Mouse (Mus musculus): ENCODE results near the gene Slc39a11.

Gene Slc39a11

GRCm38 (mm10) chr11:113458582-113459210 lies 191.2 kb downstream of the Slc39a11 start:
- DNase-seq (ENCODE audit: low read depth) = no peak

DNA sequence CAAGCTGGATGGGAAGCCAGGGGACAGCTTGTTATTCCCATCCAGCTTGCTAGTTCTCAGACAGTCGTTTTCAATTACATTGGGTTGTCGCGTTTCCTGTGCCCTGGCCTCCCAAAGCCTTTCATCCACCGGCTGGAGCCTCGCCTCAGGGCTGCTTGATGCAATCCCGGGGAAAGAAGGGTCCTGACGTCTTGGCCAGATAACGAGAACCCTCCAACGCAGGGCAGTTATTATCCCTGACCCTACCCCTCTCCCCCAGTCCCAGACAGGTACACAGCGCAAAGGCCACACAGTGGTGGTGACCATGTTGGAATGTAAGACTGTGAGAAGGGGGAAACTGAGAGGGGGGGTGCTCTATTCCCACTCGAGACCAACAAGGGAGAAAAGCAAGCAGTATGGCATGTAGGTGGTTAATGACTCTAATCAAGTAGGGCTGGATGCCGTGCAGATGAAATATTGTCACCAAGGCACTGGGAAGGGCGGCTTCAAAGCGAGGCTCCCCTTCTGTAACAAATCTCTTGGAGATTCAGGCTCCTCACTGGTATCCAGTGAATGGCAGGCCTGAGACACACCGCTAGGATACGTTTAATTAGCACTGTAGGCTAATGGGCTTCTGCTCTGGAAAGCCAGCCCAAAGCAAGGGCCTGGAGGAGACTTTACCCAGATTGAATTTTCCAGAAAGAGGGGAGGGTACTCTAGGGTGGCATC lies 196.9 kb downstream of the Slc39a11 start:
- DNase-seq (ENCODE audit: low read depth) = no peak

GRCm38 (mm10) chr11:113451301-113451700 lies 198.6 kb downstream of the Slc39a11 start:
- DNase-seq (ENCODE audit: low read depth) = peak; percentile 36

DNA sequence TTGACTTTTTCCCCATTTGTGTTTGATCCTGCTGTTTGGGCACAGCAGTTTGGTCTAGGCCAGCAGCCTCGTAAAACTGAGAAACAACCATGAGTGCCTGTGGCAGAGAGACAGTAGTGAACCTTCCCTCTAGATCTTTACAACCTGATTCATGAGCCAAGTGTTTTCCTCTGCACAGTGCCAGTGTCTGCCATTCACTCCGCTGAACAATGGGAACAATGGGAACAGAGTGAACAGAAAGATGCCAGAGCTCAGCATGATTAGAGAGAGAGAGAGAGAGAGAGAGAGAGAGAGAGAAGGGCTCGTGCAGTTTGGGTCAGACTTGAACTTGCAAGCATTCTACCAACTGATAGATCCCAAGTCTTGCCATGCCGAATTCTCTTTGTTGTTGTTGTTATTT lies 199.2 kb downstream of the Slc39a11 start:
- no peak for DNase-seq (ENCODE audit: low read depth)

DNA sequence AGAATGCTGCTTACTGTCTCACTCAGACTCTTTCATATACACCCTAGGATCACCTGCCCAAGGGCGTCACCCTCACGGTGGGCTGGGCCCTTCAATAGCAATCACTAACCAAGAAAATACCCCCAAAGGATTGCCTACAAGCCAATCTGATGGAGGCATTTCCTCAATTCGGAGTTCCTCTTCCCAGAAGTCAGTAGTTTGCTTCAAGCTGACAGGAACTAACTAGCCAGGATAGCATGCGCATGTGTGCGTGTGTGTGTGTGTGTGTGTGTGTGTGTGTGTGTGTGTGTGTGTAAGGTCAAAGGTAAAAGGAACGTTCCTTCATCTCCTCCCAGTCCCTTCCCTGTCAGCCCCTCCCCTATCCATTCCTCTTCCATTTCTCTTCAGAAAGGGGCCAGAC lies 199.9 kb downstream of the Slc39a11 start:
- DNase-seq (ENCODE audit: low read depth) = no peak

DNA sequence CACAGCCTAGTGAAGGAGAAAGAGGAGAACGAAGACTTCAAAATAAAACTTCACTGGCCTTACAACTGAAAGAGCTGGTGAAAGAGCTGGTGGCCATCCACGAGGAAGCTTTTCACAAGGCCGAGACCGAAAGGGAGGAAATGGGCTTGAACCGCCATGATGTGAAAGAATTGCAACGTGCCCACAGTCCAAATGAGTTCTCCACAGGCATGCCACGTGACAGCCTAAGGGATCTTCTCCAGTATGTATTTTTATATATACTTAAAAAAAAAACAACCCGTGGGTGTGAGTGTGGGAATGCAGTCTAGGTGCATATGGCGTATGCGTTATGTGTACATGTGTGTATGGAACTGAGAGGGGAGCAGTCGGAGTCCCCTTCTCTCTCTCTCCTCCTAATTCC lies 207.8 kb downstream of the Slc39a11 start:
- DNase-seq (ENCODE audit: low read depth) = no peak

DNA sequence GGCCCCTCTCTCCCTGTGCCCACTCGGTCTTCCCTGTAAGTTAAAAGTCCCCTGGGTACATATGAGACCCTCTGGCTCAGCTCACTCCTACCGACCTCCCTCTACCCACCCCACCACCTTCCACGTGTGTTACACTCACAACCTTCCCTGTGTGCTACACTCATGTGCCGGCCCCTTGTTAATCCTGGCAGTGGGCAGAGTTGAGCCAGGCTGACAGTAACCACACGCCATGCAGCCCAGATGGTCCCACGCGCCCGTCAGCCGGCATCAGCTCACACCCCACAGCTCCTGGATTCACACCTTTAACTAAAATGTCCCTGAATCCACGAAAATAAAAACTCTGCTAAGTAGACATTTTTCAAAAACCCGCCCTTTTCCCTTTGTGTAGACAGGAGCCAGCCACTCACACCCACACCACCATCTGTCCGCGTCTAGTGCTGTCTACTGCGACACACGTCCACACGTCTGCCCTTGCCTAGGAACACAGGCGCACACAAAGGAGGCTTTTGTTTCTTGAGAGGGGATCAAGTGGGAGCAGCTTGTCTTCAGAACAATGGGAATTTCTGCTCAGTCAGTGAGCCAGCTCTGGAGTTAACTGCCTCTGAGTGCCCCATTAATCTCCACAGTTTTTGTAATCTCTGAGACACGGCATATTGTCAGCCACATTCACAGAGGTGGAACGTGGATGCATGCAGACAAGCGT lies 210.4 kb downstream of the Slc39a11 start:
- no peak for DNase-seq (ENCODE audit: low read depth)

DNA sequence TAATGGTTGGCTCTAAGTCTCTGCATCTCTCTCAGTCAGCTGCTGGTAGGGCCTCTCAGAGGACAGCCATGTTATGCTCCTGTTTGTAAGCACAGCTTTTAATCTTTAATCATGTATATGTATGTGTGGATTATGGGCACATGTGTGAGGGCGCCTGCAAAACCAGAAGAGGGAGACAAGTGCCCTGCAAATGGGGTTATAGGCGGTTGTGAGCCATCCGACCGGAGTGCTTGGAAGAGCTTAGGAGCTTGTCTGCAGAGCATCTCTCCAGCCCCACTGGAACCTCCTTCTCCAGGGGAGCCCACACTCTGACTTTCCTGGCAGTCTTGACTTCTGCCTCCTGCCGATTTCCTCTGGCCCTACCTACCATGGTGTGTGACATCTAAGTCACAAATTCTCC lies 211.0 kb downstream of the Slc39a11 start:
- no peak for DNase-seq (ENCODE audit: low read depth)

DNA sequence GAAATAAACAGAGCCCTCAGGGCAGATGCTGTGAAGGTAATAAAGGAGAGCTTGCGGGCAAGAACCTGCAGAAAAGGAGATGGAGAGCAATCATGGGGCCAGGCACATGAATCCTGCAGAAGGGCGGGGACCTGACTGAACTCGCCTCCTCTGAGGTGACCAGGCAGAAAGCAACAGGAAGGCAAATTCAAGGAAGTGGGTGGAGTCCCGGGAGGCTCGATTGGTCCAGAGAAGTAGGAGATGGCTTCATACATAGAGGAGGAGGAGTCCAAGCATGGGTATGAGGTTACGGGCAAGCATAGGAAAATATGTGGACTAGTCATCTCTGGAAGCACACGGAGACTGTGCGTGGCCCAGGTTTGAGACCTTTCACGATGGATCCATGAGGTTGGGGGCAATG lies 212.5 kb downstream of the Slc39a11 start:
- no peak for DNase-seq (ENCODE audit: low read depth)

DNA sequence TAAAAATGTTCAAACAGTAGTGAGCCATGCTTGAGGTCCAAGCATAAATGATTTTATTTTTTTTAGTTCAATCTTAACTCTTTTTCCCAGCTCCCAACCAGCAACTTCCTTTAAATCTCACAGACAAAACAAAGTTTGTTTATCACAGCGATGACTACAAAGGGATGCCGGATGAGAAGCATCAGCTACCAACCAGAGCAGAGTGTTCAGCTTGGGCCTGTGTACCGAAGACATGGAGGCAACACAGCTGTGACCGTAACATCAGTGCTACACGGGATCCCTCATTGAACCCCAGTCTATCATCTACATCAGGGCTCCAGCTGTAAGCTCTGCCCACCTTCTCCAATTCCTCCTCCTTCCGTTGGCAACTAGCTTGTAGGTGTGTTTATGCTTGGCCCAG lies 213.6 kb downstream of the Slc39a11 start:
- no peak for DNase-seq (ENCODE audit: low read depth)

DNA sequence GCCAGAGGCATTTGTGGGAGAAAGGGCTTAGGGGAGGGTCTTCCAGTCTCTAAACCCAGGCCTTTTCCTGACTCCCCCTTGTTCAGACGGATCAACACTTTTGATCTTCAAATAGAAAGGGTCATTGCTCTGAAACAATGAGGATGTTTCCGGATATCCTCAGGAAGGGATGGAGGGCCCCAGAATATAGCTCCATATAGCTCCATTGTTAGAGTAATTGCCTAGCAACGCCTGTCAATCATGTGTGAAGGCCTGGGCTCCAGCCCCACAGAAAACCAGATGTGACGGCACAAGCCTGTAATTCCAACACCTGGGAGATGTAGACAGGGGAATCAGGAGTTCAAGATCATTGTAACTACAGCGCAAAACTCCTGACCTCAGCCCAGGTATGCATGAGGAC lies 214.2 kb downstream of the Slc39a11 start:
- DNase-seq (ENCODE audit: low read depth) = no peak

DNA sequence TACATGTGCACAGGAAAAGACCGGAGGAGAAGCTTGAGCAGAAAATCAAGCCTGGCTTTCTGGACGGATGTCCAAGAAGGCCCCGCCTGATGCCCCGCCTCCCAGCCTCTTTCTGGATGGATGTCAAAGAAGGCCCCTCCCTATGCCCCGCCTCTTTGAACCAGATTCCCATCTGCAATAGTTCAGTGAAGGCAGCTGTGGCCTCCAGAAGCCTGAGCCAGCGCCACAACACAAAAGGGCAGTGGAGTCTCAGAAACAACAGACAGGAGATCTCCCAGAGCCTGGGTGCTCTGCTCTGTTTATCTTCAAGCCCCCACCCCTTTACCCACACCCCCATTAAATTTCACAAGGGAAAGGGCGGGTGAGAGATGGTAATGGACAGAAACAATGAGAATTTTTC lies 218.7 kb downstream of the Slc39a11 start:
- peak; percentile 29 for DNase-seq (ENCODE audit: low read depth)

- no peak for DNase-seq (ENCODE audit: low read depth)
Measured at GRCm38 (mm10) chr11:113425882-113426281, 224.0 kb downstream of the Slc39a11 start.

DNA sequence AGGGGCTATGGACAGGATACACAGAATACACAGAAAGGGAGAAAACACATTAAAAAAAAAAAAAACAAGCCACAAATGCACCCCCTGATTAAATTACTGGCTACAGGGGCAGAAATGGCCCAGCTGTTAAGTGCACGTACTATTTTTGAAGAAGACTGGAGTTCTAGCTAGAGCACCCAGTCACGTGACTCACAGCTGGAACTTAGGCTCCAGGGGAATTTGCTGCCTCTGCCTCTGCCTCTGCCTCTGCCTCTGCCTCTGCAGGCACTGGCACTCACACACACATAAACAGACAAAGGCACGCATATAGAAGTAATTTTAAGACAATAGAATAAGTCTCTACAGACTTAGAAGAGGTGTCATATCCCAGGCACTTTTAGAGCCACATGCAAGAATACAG lies 224.4 kb downstream of the Slc39a11 start:
- no peak for DNase-seq (ENCODE audit: low read depth)

GRCm38 (mm10) chr11:113424765-113425164 lies 225.1 kb downstream of the Slc39a11 start:
- DNase-seq (ENCODE audit: low read depth) = no peak

GRCm38 (mm10) chr11:113422598-113422997 lies 227.3 kb downstream of the Slc39a11 start:
- DNase-seq (ENCODE audit: low read depth) = no peak

DNA sequence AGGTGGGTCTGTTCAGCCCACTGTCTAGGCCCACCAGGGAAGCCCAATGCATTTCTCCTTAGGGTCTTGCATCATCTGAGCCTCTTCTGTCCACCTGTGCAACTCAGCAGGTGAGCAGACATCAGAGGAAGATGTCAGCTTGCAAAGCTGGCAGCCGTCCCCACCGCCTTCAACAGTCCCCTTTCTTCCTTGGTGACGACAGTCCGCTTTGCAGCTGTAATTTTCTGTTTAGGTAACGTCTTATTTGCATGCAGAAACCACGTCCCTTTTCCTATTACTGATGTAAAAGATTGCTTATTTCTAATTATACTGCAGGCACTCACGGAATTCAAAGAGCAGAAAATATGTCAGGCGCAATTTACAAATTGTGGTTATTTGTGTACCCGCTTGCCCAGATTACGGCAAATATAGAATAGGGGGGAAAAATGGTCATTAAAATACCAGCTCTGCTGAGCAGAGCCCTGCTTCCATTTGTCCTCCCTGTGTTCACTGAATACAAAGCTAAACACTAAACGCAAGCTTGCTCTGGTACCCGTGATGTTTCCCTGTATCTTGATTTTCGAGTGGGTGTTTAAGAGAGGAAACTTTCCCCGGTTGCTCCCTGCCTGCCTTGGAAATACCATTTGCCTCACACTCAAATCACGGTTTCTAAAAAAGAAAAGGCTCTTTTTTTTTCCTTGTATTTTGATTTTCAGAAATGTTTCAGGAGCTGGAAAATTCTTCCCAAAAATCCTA lies 230.8 kb downstream of the Slc39a11 start:
- no peak for DNase-seq (ENCODE audit: low read depth)

- no peak for DNase-seq (ENCODE audit: low read depth)
Measured at GRCm38 (mm10) chr11:113417948-113418347, 231.9 kb downstream of the Slc39a11 start.

GRCm38 (mm10) chr11:113412545-113412944 lies 237.3 kb downstream of the Slc39a11 start:
- no peak for DNase-seq (ENCODE audit: low read depth)

DNA sequence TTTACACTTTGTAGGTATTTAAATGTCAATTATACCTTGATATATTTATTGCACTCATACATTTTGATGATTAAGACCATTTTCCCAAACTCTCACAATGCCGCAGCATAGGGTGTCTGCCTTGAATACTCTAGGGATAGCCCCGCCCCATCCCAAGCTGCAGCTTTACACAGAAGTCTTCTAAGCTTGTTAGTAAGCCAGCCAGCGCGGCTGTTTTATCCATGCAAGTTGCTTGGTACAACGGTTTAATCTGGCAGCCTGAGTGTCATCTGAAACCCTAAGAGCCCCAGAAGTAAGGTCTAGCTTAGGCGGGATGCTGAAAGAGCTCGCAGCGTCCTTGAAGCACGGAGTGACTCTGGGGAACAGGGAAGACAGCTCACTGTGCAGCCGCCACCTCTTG lies 238.1 kb downstream of the Slc39a11 start:
- DNase-seq (ENCODE audit: low read depth) = no peak

DNA sequence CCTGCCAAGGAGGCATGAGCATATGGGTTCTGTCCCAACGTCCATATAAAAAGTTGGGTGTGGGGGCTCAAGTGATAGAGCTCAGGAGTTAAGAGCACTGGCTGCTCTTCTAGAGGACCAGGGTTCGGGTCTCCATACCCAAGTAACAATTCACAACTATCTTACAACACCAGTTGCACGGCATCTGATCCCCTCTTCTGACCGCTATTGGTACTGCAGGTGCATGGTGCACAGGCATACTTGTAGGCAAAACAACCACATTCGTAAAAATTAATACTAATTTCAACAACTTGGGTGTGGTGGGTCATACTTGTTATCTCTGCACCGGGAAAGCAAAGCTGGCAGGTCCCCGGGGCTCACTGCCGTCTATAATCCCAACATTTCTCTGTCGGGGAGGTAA lies 240.8 kb downstream of the Slc39a11 start:
- DNase-seq (ENCODE audit: low read depth) = no peak

DNA sequence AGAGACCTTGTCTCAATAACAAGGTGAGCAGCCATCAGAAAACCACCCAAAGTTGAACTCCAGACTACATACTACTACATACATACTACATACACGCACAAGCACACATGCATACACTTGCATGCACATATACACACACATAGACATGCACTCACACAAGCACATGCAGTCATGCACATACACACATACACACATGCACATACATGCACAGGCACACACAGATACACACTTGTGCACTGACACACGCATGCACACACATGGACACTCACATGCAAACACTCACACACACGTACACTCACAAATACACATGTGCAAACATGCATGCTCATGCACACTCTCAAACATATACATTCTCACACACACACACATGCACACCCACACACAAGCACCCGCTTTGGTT lies 242.4 kb downstream of the Slc39a11 start:
- no peak for DNase-seq (ENCODE audit: low read depth)

DNA sequence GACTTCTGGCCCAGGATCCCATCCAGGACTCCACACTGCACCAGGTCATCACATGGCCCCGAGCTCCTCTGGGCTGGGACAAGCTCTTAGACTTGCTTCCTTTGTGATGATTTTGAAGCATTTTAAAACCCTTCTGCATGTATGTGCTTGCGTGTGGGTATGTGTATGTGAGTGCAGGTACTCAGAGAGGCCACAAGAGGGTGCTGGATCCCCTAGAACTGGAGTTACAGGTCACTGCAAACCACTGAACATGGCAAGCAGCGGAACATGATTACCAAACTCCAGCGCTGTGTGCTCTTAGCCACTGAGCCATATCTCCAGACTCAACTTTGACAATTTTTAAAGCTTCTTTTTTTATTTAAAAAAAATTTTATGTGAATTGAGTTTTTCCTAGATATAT lies 249.0 kb downstream of the Slc39a11 start:
- no peak for DNase-seq (ENCODE audit: low read depth)

Data from fibroblast of lung, adult 2 months (primary cell).